Mouse (Mus musculus): Measurements from ENCODE around the gene Krtap4-8.

DNA sequence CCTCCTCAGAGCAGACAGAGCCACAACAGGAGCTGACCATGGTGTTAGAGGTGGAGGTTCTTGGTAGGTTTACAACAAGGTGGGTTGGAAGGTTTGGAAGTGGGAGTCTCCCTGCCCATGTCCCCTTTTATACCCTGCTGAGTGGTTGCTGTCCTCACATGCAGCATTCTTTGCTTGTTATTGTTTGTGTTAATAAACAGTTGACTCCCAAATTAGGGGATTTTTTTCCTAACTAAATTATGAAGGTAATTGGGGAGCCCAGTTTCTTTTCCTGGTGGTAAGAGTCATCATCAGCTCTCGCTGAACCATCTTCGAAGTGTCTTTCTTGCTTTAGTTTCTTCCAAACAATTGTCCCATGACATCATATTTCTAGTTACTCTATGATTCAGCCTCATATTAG lies at the start of gene Krtap4-8:
- TF ChIP-seq CTCF (IDR thresholded peaks at IDR 0.05; ENCODE audit: control insufficient read depth, insufficient read depth, insufficient read length) (no peak), MAX (IDR thresholded peaks at IDR 0.05) (no peak), MYOG (IDR thresholded peaks at IDR 0.05; ENCODE audit: control insufficient read depth, extremely low read depth, insufficient read length) (no peak), USF1 (IDR thresholded peaks at IDR 0.05; ENCODE audit: low read depth) (no peak), CEBPB (IDR thresholded peaks at IDR 0.05; ENCODE audit: low read depth) (no peak), FOSL1 (IDR thresholded peaks at IDR 0.05; ENCODE audit: insufficient read depth, low read length, poor library complexity, severe bottlenecking) (no peak)

Data from C2C12 (cell line).